Comparison of ENCODE assay signal across 20 mouse cellular contexts in the genomic region with DNA sequence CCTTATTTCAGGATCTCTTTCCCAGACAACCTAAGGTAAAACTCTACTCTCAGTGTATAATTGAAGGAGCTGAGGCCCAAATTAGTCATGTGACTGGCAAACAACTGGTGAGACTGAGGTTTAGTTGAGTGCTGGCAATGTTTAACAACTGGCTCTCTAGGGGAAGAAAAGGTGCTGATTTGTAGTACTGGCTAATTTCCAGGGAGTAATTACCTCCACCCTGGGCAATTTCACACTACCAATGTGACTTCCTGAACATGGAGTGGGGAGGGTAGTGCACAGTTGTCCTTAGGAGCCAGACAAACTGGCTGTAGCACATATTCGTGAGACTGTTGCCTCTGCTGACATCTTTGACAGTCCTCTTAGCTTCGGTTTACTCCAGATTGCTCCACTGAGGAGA.
DNase-seq lines count a peak whose midpoint lies in the region; ATAC-seq lines count a peak whose summit lies in the region.
"Had no signal": no experiment of that assay in that cellular context is flagged by ENCODE, and none has a peak within 500 bp of the region (broad histone marks: within the 10 kb centered on the region; RNA-seq: fewer than 3 reads in every experiment).

No protein-coding gene starts in this region.

- ATAC-seq in activated CD4-positive, CD25-positive, alpha-beta regulatory T cell, adult 4 months: no peak
- ATAC-seq: forebrain, embryonic 16.5 days; intestine, postnatal 0 days had no signal

- DNase-seq in cerebellum, adult 9-10 months: peak; percentile 19
- DNase-seq in cerebellum, adult 11-12 months: no peak
- peak; percentile 59 for DNase-seq in kidney, adult 18-20 months
- no peak for DNase-seq in kidney, postnatal 4 days
- DNase-seq in kidney, postnatal 14 days: peak; percentile 64
- DNase-seq in thymus, postnatal 0 days (ENCODE audit: low spot score): no peak
- DNase-seq: adrenal gland, postnatal 10 days; cerebellum, adult 11 months; cerebellum, postnatal 10 days; gastrocnemius, adult 2 months; gastrocnemius, postnatal 36 days; heart, adult 18-20 months; heart, postnatal 10 days; layer of hippocampus, adult 9-11 months; lung, embryonic 14.5 days; lung, postnatal 14 days; midbrain, embryonic 14.5 days had no signal

Comparison
In these comparisons a context has a peak if more than half of its experiments do, and no peak if none do; other contexts are left out.
1. DNase-seq: peak in cerebellum, adult 9-10 months (single experiment), kidney, adult 18-20 months (single experiment) and kidney, postnatal 14 days (single experiment); none in cerebellum, adult 11-12 months (single experiment), kidney, postnatal 4 days (0 of 2) and thymus, postnatal 0 days (single experiment).